Mouse (Mus musculus) forebrain, embryonic 11.5 days (tissue): ENCODE measurements around the gene Gm49320. TPM values are rescaled to one million over a fixed set of nuclear protein-coding genes. Genes with fewer than 3 reads are reported as not detected.

ENCODE experiments used
- ATAC-seq: fragments of 200-750 bp; cut with Nextera tagmentation; replicated peaks from 2 replicates; pipeline ENCODE4 v1.8.0; 2017; ENCODE audit warnings: moderate TSS enrichment; ENCODE audit not compliant: low FRiP score
- DNase-seq: peaks from one replicate; pipeline ENCODE4 v3.0.0-alpha.2; 2017; ENCODE audit warnings: low spot score
- H3K27ac ChIP-seq: fragments of 300-500 bp; sonication (generic); 2 replicates; pipeline ENCODE4 v1.5.1; 2014; ENCODE audit warnings: low read depth, low read length
- H3K27me3 ChIP-seq: fragments of 300-500 bp; sonication (generic); 2 replicates; pipeline ENCODE4 v1.6.1; 2014; ENCODE audit warnings: mild to moderate bottlenecking, low read length, mixed read lengths; ENCODE audit not compliant: control insufficient read depth, insufficient read depth
- H3K36me3 ChIP-seq: fragments of 300-500 bp; sonication (generic); 2 replicates; pipeline ENCODE4 v1.6.1; 2014; ENCODE audit warnings: mild to moderate bottlenecking, low read length, moderate library complexity, mixed read lengths; ENCODE audit not compliant: control insufficient read depth, insufficient read depth
- H3K4me1 ChIP-seq: fragments of 300-500 bp; sonication (generic); replicated peaks from 2 replicates; pipeline ENCODE4 v1.6.1; 2014; ENCODE audit warnings: low read length, mixed read lengths; ENCODE audit not compliant: control insufficient read depth, insufficient read depth
- H3K4me2 ChIP-seq: fragments of 300-500 bp; sonication (generic); 2 replicates; pipeline ENCODE4 v1.6.1; 2014; ENCODE audit warnings: low read depth, mild to moderate bottlenecking, low read length, moderate library complexity, mixed read lengths; ENCODE audit not compliant: severe bottlenecking
- H3K4me3 ChIP-seq: fragments of 300-500 bp; sonication (generic); 2 replicates; pipeline ENCODE4 v1.5.1; 2014; ENCODE audit warnings: low read depth, low read length
- H3K9ac ChIP-seq: fragments of 300-500 bp; sonication (generic); 2 replicates; pipeline ENCODE4 v1.6.1; 2014; ENCODE audit warnings: low read length
- H3K9me3 ChIP-seq: fragments of 300-500 bp; sonication (generic); 2 replicates; pipeline ENCODE4 v1.6.1; 2016; ENCODE audit warnings: low read length, mixed read lengths; ENCODE audit not compliant: control insufficient read depth
- WGBS: fragments of 180-500 bp; shearing (Covaris S2); extraction: QIAGEN DNeasy Blood & Tissue Kit; methylation state at CpG from one replicate; pipeline ENCODE4 v1.1.7; 2014; 5-methylcytosine and 5-hydroxymethylcytosine counted together
- polyA plus RNA-seq: library from polyadenylated mRNA; unstranded; fragments of >200 nt; fragmentation: Nextera tagmentation; extraction: Ambion mirVana; gene quantifications from 2 replicates; pipeline ENCODE4 v1.2.1, GENCODE M21; 2014

The Gm49320 gene
- polyA plus RNA-seq, 1 experiment from 2014 or later, result 0.90 TPM

DNA sequence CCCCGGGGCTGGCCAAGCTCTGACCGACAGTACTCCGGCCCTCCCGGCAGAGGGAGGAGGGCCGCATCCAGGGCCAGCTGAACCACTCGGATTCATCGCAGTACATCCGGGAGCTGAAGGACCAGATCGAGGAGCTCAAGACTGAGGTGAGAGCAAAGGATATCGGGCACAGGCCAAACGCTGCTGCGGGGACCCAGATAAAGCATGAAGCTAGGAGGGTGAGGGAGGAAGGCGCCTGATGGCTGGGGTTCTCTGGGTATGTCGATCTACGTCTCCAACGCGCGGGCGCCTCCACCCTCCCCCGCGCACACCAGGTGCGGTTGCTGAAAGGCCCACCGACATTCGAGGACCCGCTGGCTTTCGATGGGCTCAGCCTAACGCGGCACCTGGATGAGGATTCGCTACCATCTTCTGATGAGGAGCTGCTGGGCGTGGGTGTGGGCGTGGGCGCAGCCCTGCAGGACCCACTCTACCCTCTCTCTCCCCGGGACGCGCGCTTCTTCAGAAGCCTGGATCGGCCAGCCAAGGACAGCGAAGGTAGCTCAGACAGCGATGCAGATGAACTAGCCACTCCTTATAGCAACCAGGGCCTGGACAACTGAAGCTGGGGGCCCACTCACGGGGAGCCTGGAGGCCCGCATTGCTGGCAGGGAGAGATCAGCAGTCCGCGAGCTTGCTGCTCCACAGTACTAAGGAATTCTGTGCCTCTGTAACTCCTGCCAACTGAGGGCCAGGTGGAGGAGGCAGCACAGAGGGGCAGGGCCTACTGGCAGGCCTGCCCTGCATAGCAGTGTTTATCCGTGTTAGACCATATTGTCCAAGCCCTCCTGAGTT, 32.3 kb upstream of the Gm49320 start:
- no peak for DNase-seq
- peak overlapping the region; percentile 12; the same call in 1 of the 2 replicates for H3K4me2 ChIP-seq
- WGBS, result 5% methylated on average over 44 of the region's 44 CpGs

DNA sequence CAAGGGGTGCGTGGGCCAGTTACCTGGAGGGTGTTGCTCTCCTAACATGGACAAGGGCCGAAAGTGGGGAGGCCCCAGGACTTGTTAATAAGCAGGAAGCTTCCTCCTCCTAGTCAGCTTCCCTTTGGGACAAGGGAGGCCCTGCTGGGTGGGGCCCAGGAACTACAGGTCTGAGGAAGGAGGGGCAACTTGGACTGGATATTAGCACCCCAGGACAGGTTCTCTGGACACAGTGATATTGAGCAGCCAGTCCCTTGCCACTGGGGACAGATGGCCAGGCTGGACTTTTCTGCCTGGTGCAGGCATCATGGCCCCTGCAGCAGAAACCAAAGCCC, 31.7 kb upstream of the Gm49320 start:
- Histone ChIP-seq H3K27me3 (peaks cover 32% of the 10 kb centered on the region), H3K9me3 (no peaks in the 10 kb centered on the region), H3K4me1 (0 out of 2 replicates have a peak, but pooled peaks cover 2% of the 10 kb centered on the region), H3K9ac (no peak overlapping the region), H3K27ac (no peak overlapping the region), H3K4me3 (no peak overlapping the region), H3K36me3 (peaks cover 12% of the 10 kb centered on the region; the same call in 1 of the 2 replicates), H3K4me2 (no peak overlapping the region)
- DNase-seq (no peak), ATAC-seq (no peak)
- 49% methylated on average over 2 of the region's 2 CpGs for whole genome bisulfite sequencing

More for the DNA sequence above, 32.3 kb upstream of the Gm49320 start:
- no peak overlapping the region for H3K4me3 ChIP-seq
- H3K9me3 ChIP-seq, result no peaks in the 10 kb centered on the region
- H3K27me3 ChIP-seq, result peaks cover 32% of the 10 kb centered on the region
- H3K27ac ChIP-seq, result no peak overlapping the region
- H3K36me3 ChIP-seq, result peaks cover 12% of the 10 kb centered on the region; the same call in 1 of the 2 replicates
- H3K4me1 ChIP-seq, result 0 out of 2 replicates have a peak, but pooled peaks cover 2% of the 10 kb centered on the region
- ATAC-seq, result no peak
- 0 out of 2 replicates have a peak overlapping the region, but pooled peaks have one; percentile 12 for H3K9ac ChIP-seq

DNA sequence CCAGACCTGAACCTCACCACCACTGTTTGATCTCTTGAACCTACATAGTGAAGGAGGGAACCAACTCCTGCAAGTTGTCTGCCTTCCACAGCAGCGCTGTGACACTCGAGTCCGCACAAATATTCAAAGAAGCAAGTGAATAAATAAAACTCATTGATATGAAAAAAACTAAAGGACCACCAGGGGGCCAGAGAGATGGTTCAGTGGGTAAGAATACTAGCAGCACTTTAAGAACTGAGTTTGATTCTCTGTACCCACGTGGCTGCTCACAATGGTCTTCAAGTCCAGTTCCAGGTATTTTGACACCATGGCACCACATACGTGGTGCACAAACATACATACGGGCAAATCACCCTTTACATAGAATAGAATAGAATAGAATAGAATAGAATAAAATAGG, 27.6 kb upstream of the Gm49320 start:
- H3K4me1 ChIP-seq, result peaks cover 16% of the 10 kb centered on the region
- no peak for ATAC-seq
- no peak overlapping the region for H3K27ac ChIP-seq
- H3K9me3 ChIP-seq, result no peaks in the 10 kb centered on the region
- no peak overlapping the region for H3K9ac ChIP-seq
- peaks cover 12% of the 10 kb centered on the region; the same call in 1 of the 2 replicates for H3K36me3 ChIP-seq
- H3K4me2 ChIP-seq, result no peak overlapping the region
- peaks cover 15% of the 10 kb centered on the region for H3K27me3 ChIP-seq
- H3K4me3 ChIP-seq, result no peak overlapping the region
- WGBS, result 81% methylated on average over 6 of the region's 6 CpGs
- no peak for DNase-seq

GRCm38 (mm10) chr8:4212809-4213209, 25.9 kb upstream of the Gm49320 start:
- Histone ChIP-seq H3K9me3 (no peaks in the 10 kb centered on the region), H3K9ac (peak overlapping the region; percentile 48), H3K27me3 (no peaks in the 10 kb centered on the region), H3K36me3 (peaks cover 12% of the 10 kb centered on the region; the same call in 1 of the 2 replicates), H3K27ac (no peak overlapping the region), H3K4me1 (peaks cover 15% of the 10 kb centered on the region), H3K4me3 (peak overlapping the region; percentile 31), H3K4me2 (peak overlapping the region; percentile 61)
- ATAC-seq (no peak), DNase-seq (peak; percentile 72)
- WGBS, result under 1% methylated on average over 25 of the region's 25 CpGs

DNA sequence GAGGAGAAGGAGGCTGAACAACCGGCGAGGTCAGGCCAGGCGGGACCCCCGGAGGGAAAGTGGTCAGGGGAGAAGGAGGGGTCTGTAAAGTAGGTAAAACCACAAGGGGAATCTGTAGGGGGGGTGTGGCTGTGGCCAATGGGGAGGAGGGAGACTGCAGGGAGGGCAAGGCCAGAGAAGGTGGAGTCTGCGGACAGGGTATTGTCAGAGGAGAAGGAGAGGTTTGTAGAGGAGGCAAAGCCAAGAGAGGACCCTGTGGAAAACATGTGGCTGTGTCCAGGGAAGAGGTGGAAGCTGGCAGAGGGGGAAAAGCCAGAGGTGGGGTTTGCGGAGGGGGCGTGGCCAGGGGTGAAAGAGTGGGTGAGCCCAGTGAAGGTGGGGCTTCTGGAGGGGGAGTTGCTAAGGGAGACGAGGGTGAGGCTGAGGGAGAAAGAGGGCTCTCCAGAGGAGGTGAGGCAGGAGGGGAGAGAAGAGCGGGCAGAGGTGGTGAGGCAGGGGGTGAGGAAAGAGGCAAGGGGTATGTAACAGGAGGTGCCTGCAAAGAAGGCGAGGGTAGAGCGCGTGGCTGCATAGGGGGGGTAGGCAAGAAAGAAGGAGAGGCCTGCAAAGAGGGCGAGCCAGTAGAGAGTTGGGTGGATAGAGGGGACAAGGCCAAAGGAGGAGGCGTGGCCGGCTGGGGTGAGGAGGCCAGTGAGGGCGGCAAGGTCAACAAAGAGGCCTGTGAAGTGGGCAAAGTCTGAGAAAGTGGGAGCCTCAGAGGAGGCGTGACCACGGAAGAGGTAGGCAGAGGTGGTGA, 25.3 kb upstream of the Gm49320 start:
- H3K27me3 ChIP-seq, result no peaks in the 10 kb centered on the region
- H3K9me3 ChIP-seq, result no peaks in the 10 kb centered on the region
- 4% methylated on average over 18 of the region's 18 CpGs for WGBS
- H3K9ac ChIP-seq, result peak overlapping the region; percentile 48
- peak; percentile 77 for DNase-seq
- peaks cover 15% of the 10 kb centered on the region for H3K4me1 ChIP-seq
- H3K27ac ChIP-seq, result no peak overlapping the region
- peak overlapping the region; percentile 61 for H3K4me2 ChIP-seq
- H3K36me3 ChIP-seq, result peaks cover 12% of the 10 kb centered on the region; the same call in 1 of the 2 replicates
- ATAC-seq, result peak; percentile 37
- H3K4me3 ChIP-seq, result peak overlapping the region; percentile 31

DNA sequence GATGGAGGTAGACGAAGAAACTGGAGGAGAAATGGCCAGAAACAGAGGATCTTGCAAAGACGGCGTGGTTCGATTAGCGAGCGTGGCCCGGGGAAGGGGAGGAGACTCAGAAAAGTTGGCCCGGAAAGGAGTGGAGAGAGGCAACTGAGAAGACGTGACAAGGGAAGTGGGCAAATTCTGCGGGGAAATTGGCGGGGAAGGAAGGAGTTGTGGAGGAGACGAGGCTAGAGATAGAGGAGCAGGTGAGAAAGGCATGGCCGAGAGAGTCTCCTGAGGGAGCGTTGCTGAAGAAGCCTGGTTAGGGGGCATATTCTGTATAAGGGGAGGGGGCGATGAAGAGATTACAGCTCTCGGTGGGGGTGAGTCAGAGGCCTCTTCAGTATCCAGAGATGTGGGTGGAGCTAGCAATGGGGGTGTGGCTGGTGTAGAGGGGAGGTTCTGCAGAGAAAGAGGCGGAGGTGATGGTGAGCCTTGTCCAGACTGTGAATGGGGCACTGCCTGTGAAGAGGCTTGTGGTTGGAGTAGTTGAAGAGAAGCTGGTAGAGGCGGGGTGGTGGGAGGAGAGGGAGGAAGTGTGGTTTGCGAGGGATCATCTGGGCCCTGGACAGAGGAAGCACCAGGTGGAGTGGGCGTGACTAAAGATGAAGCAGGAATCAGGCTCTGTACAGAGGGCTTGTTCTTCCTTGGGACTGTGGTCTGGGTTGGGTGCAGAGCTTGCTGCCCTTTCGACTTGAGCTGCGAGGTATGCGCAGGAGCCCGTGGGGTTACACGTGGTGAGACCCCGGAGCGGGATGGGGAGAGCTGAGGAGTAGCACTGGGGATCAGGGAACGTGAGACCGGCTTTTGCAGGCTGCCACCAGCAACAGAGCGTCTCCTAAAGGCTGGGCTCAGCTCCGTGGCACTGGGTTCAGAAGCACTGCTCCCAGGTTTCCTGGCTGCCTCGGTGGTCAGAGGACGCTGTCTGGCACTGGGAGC, 24.4 kb upstream of the Gm49320 start:
- Histone ChIP-seq H3K4me2 (peak overlapping the region; percentile 61), H3K27me3 (no peaks in the 10 kb centered on the region), H3K4me3 (peak overlapping the region; percentile 31), H3K9me3 (no peaks in the 10 kb centered on the region), H3K9ac (peak overlapping the region; percentile 48; the same call in 1 of the 2 replicates), H3K27ac (no peak overlapping the region), H3K4me1 (peaks cover 15% of the 10 kb centered on the region), H3K36me3 (peaks cover 11% of the 10 kb centered on the region; the same call in 1 of the 2 replicates)
- ATAC-seq (peak; percentile 23), DNase-seq (peak; percentile 62)
- 11% methylated on average over 33 of the region's 33 CpGs for WGBS

DNA sequence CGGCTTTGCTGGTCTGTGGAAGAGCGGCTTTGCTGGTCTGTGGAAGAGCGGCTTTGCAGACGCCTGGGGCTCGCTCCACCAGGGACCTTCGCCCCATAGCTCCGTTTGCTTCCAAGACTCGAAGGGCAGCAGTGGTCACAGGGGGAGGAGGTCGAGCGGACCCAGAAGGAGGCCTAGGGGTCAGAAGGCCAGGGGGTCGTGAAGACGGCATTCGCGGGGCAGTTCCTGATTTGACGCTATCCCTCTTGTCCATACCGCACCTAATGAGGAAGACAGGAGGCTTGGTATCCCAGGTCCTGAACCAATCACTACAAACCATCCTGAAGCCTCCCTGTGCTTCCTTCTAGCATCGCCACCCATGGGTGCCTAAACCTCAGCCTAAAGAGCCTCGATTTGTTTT, 22.4 kb upstream of the Gm49320 start:
- H3K4me1 ChIP-seq, result peaks cover 15% of the 10 kb centered on the region
- no peak for DNase-seq
- H3K9ac ChIP-seq, result peak overlapping the region; percentile 86
- H3K36me3 ChIP-seq, result no peaks in the 10 kb centered on the region; the same call in 1 of the 2 replicates
- H3K4me2 ChIP-seq, result peak overlapping the region; percentile 53
- peak overlapping the region; percentile 82; the same call in 1 of the 2 replicates for H3K27ac ChIP-seq
- H3K27me3 ChIP-seq, result no peaks in the 10 kb centered on the region
- no peaks in the 10 kb centered on the region for H3K9me3 ChIP-seq
- peak overlapping the region; percentile 65 for H3K4me3 ChIP-seq
- 0 out of 2 replicates have a peak, but pooled peaks have one; percentile 0 for ATAC-seq
- 4% methylated on average over 18 of the region's 18 CpGs for WGBS
